ENCODE assay signal across 13 mouse cellular contexts in genomic region chrX:111052943-111053342, GRCm38 (mm10). TPM values are rescaled to one million over a fixed set of nuclear protein-coding genes. Genes with fewer than 3 reads are reported as not detected.
DNase-seq lines count a peak whose midpoint lies in the region; ATAC-seq and TF ChIP-seq lines count a peak whose summit lies in the region.
"Had no signal": no experiment of that assay in that cellular context is flagged by ENCODE, and none has a peak within 500 bp of the region (broad histone marks: within the 10 kb centered on the region; RNA-seq: fewer than 3 reads in every experiment).

No protein-coding gene starts in this region.

- TF ChIP-seq POLR2A in kidney, adult 2 months (IDR thresholded peaks at IDR 0.05; ENCODE audit: low read depth, low read length): no peak

- 0 out of 2 replicates have a peak, but pooled peaks have one; percentile 5 for TF ChIP-seq CTCF in kidney, adult 2 months (conservative IDR thresholded peaks at IDR 0.05; ENCODE audit: insufficient read depth, insufficient read length, low read depth, low read length)

- no peak overlapping the region for H3K4me3 ChIP-seq in kidney, adult 2 months (ENCODE audit: insufficient read depth, low read depth, low read length)
- H3K4me3 ChIP-seq in neural tube, embryonic 14.5 days (ENCODE audit: low read depth, low read length): no peak overlapping the region
- H3K4me3 ChIP-seq in neural tube, embryonic 15.5 days (replicated peaks): no peak overlapping the region
- H3K4me3 ChIP-seq: limb, embryonic 10.5 days; neural tube, embryonic 13.5 days had no signal

- no peaks in the 10 kb centered on the region for H3K36me3 ChIP-seq in kidney, adult 2 months (ENCODE audit: control insufficient read depth, insufficient read depth, low read length)
- H3K36me3 ChIP-seq in neural tube, embryonic 14.5 days (ENCODE audit: control insufficient read depth, insufficient read depth, low read length): no peaks in the 10 kb centered on the region
- H3K36me3 ChIP-seq in neural tube, embryonic 15.5 days: no peaks in the 10 kb centered on the region
- H3K36me3 ChIP-seq: limb, embryonic 10.5 days; neural tube, embryonic 13.5 days had no signal

- no peak overlapping the region for H3K9ac ChIP-seq in neural tube, embryonic 14.5 days (replicated peaks; ENCODE audit: low read depth, low read length)
- no peak overlapping the region for H3K9ac ChIP-seq in neural tube, embryonic 15.5 days (replicated peaks)
- H3K9ac ChIP-seq: neural tube, embryonic 13.5 days had no signal

- no peak overlapping the region for H3K27ac ChIP-seq in kidney, adult 2 months (ENCODE audit: insufficient read depth, low read depth, low read length)
- H3K27ac ChIP-seq in neural tube, embryonic 14.5 days (ENCODE audit: low read depth, low read length): no peak overlapping the region
- H3K27ac ChIP-seq in neural tube, embryonic 15.5 days (replicated peaks): no peak overlapping the region
- H3K27ac ChIP-seq: limb, embryonic 10.5 days; neural tube, embryonic 13.5 days had no signal

- no peak overlapping the region for H3K4me2 ChIP-seq in neural tube, embryonic 14.5 days (ENCODE audit: low read depth, low read length)
- H3K4me2 ChIP-seq in neural tube, embryonic 15.5 days: no peak overlapping the region
- H3K4me2 ChIP-seq: neural tube, embryonic 13.5 days had no signal

- no peaks in the 10 kb centered on the region for H3K9me3 ChIP-seq in neural tube, embryonic 14.5 days (ENCODE audit: control insufficient read depth, low read length)
- no peaks in the 10 kb centered on the region for H3K9me3 ChIP-seq in neural tube, embryonic 15.5 days (replicated peaks)
- H3K9me3 ChIP-seq: limb, embryonic 10.5 days; neural tube, embryonic 13.5 days had no signal

- H3K4me1 ChIP-seq in kidney, adult 2 months (ENCODE audit: control insufficient read depth, insufficient read depth, low read length): no peaks in the 10 kb centered on the region
- no peaks in the 10 kb centered on the region for H3K4me1 ChIP-seq in neural tube, embryonic 14.5 days (ENCODE audit: control insufficient read depth, insufficient read depth, low read length)
- no peaks in the 10 kb centered on the region for H3K4me1 ChIP-seq in neural tube, embryonic 15.5 days
- H3K4me1 ChIP-seq: limb, embryonic 10.5 days; neural tube, embryonic 13.5 days had no signal

- 20% methylated on average over 3 of the region's 3 CpGs for WGBS in kidney, adult 2 months
- WGBS in neural tube, embryonic 14.5 days: 26% methylated on average over 3 of the region's 3 CpGs
- 20% methylated on average over 3 of the region's 3 CpGs for WGBS in neural tube, embryonic 15.5 days

- no peaks in the 10 kb centered on the region for H3K27me3 ChIP-seq in kidney, adult 2 months (replicated peaks; ENCODE audit: control insufficient read depth, insufficient read depth, low read length)
- no peaks in the 10 kb centered on the region for H3K27me3 ChIP-seq in neural tube, embryonic 14.5 days (ENCODE audit: control insufficient read depth, insufficient read depth, low read length)
- H3K27me3 ChIP-seq in neural tube, embryonic 15.5 days (replicated peaks): no peaks in the 10 kb centered on the region
- H3K27me3 ChIP-seq: neural tube, embryonic 13.5 days had no signal

- DNase-seq in kidney, adult 2 months: no peak
- no peak for DNase-seq in kidney, postnatal 36 days
- DNase-seq in brain, embryonic 18.5 days (ENCODE audit: low read depth, low spot score): peak; percentile 10
- DNase-seq in right cerebral cortex, postnatal 10 days (ENCODE audit: low spot score in 2 of 2): no peak
- no peak for DNase-seq in gastrocnemius, adult 18-20 months (ENCODE audit: low spot score)
- DNase-seq: kidney, adult 9 months had no signal

- 0 out of 2 replicates have a peak, but pooled peaks have one; percentile 28 for ATAC-seq in neural tube, embryonic 14.5 days (ENCODE audit: low read depth)
- ATAC-seq in neural tube, embryonic 15.5 days (ENCODE audit: low FRiP score): no peak

RNA-seq across cellular contexts. Expression of gene Cylc1, which starts 57.3 kb away (rescaled TPM):
- not detected in 2 replicates for polyA plus RNA-seq in kidney, adult 2 months (2012; rRNA removed)
- polyA plus RNA-seq in neural tube, embryonic 14.5 days (2014; fragmentation: Nextera tagmentation; extraction: Ambion mirVana): not detected in 2 replicates
- not detected in 2 replicates for polyA plus RNA-seq in neural tube, embryonic 15.5 days (2015; fragmentation: Nextera tagmentation; extraction: Ambion mirVana)
- total RNA-seq in gastrocnemius, adult 18-20 months (2021): not detected
- total RNA-seq: gastrocnemius, adult 8-10 months had no signal
- polyA plus RNA-seq: heart, embryonic 16.5 days; limb, embryonic 10.5 days; neural tube, embryonic 13.5 days; thymus, postnatal 0 days had no signal
